Mouse (Mus musculus) MEL (cell line): ENCODE measurements around the gene Fmod. TPM values are rescaled to one million over a fixed set of nuclear protein-coding genes. Genes with fewer than 3 reads are reported as not detected.

Experiments
- DNase-seq: peaks from one replicate; pipeline ENCODE4 v3.0.0; 2011; ENCODE audit warnings: low read depth, low spot score
- H3K27ac ChIP-seq: 2 replicates; pipeline ENCODE4 v1.5.1; 2012; ENCODE audit warnings: low read depth, mild to moderate bottlenecking, control low read depth, low read length, moderate library complexity; ENCODE audit not compliant: control insufficient read depth
- H3K27me3 ChIP-seq, 2 experiments: fragments of 150-350 bp in 1 of 2; sonication (generic) in 1 of 2; 2 replicates each; pipeline ENCODE4 v1.6.1; 2012; ENCODE audit warnings: low read length in 2 of 2, mild to moderate bottlenecking in 2 of 2, improper control_type of control experiment in 1 of 2, moderate library complexity in 1 of 2; ENCODE audit not compliant: insufficient read depth in 2 of 2, control insufficient read depth in 1 of 2
- H3K36me3 ChIP-seq, 2 experiments: 2 replicates each; pipeline ENCODE4 v1.6.1; 2012 to 2014; ENCODE audit warnings: low read length in 2 of 2, improper control_type of control experiment in 1 of 2, inconsistent platforms in 1 of 2, mild to moderate bottlenecking in 1 of 2; ENCODE audit not compliant: insufficient read depth in 2 of 2, control insufficient read depth in 1 of 2
- H3K4me1 ChIP-seq, 2 experiments: fragments of 150-350 bp in 1 of 2; sonication (generic) in 1 of 2; 2 replicates each; pipeline ENCODE4 v1.6.1; 2012; ENCODE audit warnings: low read length in 2 of 2, improper control_type of control experiment in 1 of 2, mild to moderate bottlenecking in 1 of 2; ENCODE audit not compliant: insufficient read depth in 2 of 2, control insufficient read depth in 1 of 2
- H3K4me3 ChIP-seq, 2 experiments: fragments of 150-350 bp in 1 of 2; sonication (generic) in 1 of 2; 2 replicates each; pipeline ENCODE4 v1.5.1; 2012; ENCODE audit warnings: low read depth in 2 of 2, low read length in 2 of 2, mild to moderate bottlenecking in 2 of 2, moderate library complexity in 2 of 2, control low read depth in 1 of 2, improper control_type of control experiment in 1 of 2; ENCODE audit not compliant: control insufficient read depth in 1 of 2, insufficient read depth in 1 of 2
- H3K79me2 ChIP-seq: 2 replicates; pipeline ENCODE4 v1.6.1; 2012; ENCODE audit warnings: mild to moderate bottlenecking, low read length, moderate library complexity; ENCODE audit not compliant: control insufficient read depth, poor library complexity, insufficient read depth
- H3K9ac ChIP-seq: 2 replicates; pipeline ENCODE4 v1.6.1; 2012; ENCODE audit warnings: low read depth, mild to moderate bottlenecking, control low read depth, low read length, moderate library complexity; ENCODE audit not compliant: control insufficient read depth, poor library complexity, severe bottlenecking
- H3K9me3 ChIP-seq: fragments of 150-350 bp; sonication (generic); replicated peaks from 2 replicates; pipeline ENCODE4 v1.6.1; 2012; ENCODE audit warnings: mild to moderate bottlenecking, low read length, improper control_type of control experiment, moderate library complexity; ENCODE audit not compliant: insufficient read depth
- CHD1 ChIP-seq: IDR thresholded peaks from 2 replicates; pipeline ENCODE4 v1.6.1; 2012; ENCODE audit warnings: low read depth, mild to moderate bottlenecking, inconsistent platforms, low read length, improper control_type of control experiment
- CHD2 ChIP-seq: IDR thresholded peaks from 2 replicates; pipeline ENCODE4 v1.6.1; 2011; ENCODE audit warnings: low read length, improper control_type of control experiment
- CTCF ChIP-seq, 3 experiments: IDR thresholded peaks in 2 of 3; conservative IDR thresholded peaks in 1 of 3; 2 replicates each; pipeline ENCODE4 v1.5.1; 2011 to 2012; ENCODE audit warnings: low read length in 3 of 3, low read depth in 2 of 3, mild to moderate bottlenecking in 2 of 3, improper control_type of control experiment in 1 of 3, inconsistent platforms in 1 of 3, mixed read lengths in 1 of 3, moderate library complexity in 1 of 3; ENCODE audit not compliant: control insufficient read depth in 1 of 3, insufficient read depth in 1 of 3, poor library complexity in 1 of 3, severe bottlenecking in 1 of 3
- ELF1 ChIP-seq: IDR thresholded peaks from 2 replicates; pipeline ENCODE4 v1.6.1; 2014; ENCODE audit warnings: low read depth, mild to moderate bottlenecking, inconsistent platforms, low read length, improper control_type of control experiment, moderate library complexity
- ETS1 ChIP-seq: IDR thresholded peaks from 2 replicates; pipeline ENCODE4 v1.6.1; 2012; ENCODE audit warnings: low read depth, mild to moderate bottlenecking, inconsistent platforms, low read length, improper control_type of control experiment, moderate library complexity
- GATA1 ChIP-seq: IDR thresholded peaks from 2 replicates; pipeline ENCODE4 v1.6.1; 2011; ENCODE audit warnings: low read depth, low read length, improper control_type of control experiment
- KAT2A ChIP-seq: conservative IDR thresholded peaks from 2 replicates; pipeline ENCODE4 v1.6.1; 2012; ENCODE audit warnings: low read depth, low read length, improper control_type of control experiment, inconsistent platforms
- MAFK ChIP-seq: IDR thresholded peaks from 2 replicates; pipeline ENCODE4 v1.6.1; 2011; ENCODE audit warnings: low read depth, mild to moderate bottlenecking, low read length, improper control_type of control experiment, borderline replicate concordance
- MAX ChIP-seq: IDR thresholded peaks from 2 replicates; pipeline ENCODE4 v1.6.1; 2011; ENCODE audit warnings: low read length, improper control_type of control experiment
- MXI1 ChIP-seq: IDR thresholded peaks from 2 replicates; pipeline ENCODE4 v1.6.1; 2011; ENCODE audit warnings: mild to moderate bottlenecking, low read depth, low read length, improper control_type of control experiment
- MYC ChIP-seq: IDR thresholded peaks from 2 replicates; pipeline ENCODE4 v1.6.1; 2011; ENCODE audit warnings: low read depth, mild to moderate bottlenecking, low read length, improper control_type of control experiment, moderate library complexity
- NRF1 ChIP-seq: IDR thresholded peaks from 2 replicates; pipeline ENCODE4 v1.6.1; 2014; ENCODE audit warnings: low read depth, mild to moderate bottlenecking, inconsistent platforms, low read length, improper control_type of control experiment, moderate library complexity; ENCODE audit not compliant: poor library complexity, insufficient read depth, severe bottlenecking
- POLR2AphosphoS5 ChIP-seq: IDR thresholded peaks from 2 replicates; pipeline ENCODE4 v1.6.1; 2012; ENCODE audit warnings: low read depth, borderline replicate concordance, mild to moderate bottlenecking, inconsistent platforms, low read length, moderate library complexity, mixed read lengths
- RAD21 ChIP-seq: IDR thresholded peaks from 2 replicates; pipeline ENCODE4 v1.6.1; 2011; ENCODE audit warnings: mild to moderate bottlenecking, low read depth, low read length, improper control_type of control experiment
- RCOR1 ChIP-seq: IDR thresholded peaks from 2 replicates; pipeline ENCODE4 v1.6.1; 2012; ENCODE audit warnings: low read depth, mild to moderate bottlenecking, inconsistent platforms, low read length, improper control_type of control experiment
- SIN3A ChIP-seq: IDR thresholded peaks from 2 replicates; pipeline ENCODE4 v1.6.1; 2012; ENCODE audit warnings: low read length, improper control_type of control experiment, inconsistent platforms
- SMC3 ChIP-seq: IDR thresholded peaks from 2 replicates; pipeline ENCODE4 v1.6.1; 2011; ENCODE audit warnings: low read depth, low read length, improper control_type of control experiment
- TBP ChIP-seq: IDR thresholded peaks from 2 replicates; pipeline ENCODE4 v1.8.0; 2011; ENCODE audit warnings: low read depth, low read length, improper control_type of control experiment
- TCF12 ChIP-seq: IDR thresholded peaks from 2 replicates; pipeline ENCODE4 v1.6.1; 2014; ENCODE audit warnings: low read depth, mild to moderate bottlenecking, inconsistent platforms, low read length, improper control_type of control experiment, moderate library complexity
- UBTF ChIP-seq: IDR thresholded peaks from 2 replicates; pipeline ENCODE4 v1.6.1; 2012; ENCODE audit warnings: low read depth, mild to moderate bottlenecking, inconsistent platforms, low read length, improper control_type of control experiment, moderate library complexity, borderline replicate concordance; ENCODE audit not compliant: insufficient read depth
- USF1 ChIP-seq: IDR thresholded peaks from 2 replicates; pipeline ENCODE4 v1.6.1; 2014; ENCODE audit warnings: low read depth, mild to moderate bottlenecking, inconsistent platforms, low read length, improper control_type of control experiment, moderate library complexity
- ZKSCAN1 ChIP-seq: IDR thresholded peaks from 2 replicates; pipeline ENCODE4 v1.6.1; 2012; ENCODE audit warnings: low read depth, mild to moderate bottlenecking, inconsistent platforms, low read length, improper control_type of control experiment, moderate library complexity
- ZNF384 ChIP-seq: IDR thresholded peaks from 2 replicates; pipeline ENCODE4 v1.6.1; 2012; ENCODE audit warnings: low read depth, mild to moderate bottlenecking, inconsistent platforms, low read length, improper control_type of control experiment
- polyA plus RNA-seq, 2 experiments: library from polyadenylated mRNA; stranded (reverse) in 1 of 2; unstranded in 1 of 2; fragments of >175 nt in 1 of 2; fragments of >200 nt in 1 of 2; gene quantifications; 2 replicates each; pipeline versions ENCODE4 v1.2.1 to v1.2.4; 2012; ENCODE audit warnings: low replicate concordance in 2 of 2, low read depth in 1 of 2; ENCODE audit not compliant: insufficient read length in 2 of 2, insufficient read depth in 1 of 2, missing spikeins in 1 of 2
- total RNA-seq: library from RNA; depleted of rRNA; stranded (reverse); fragments of 300-350 nt; gene quantifications from 2 replicates; pipeline ENCODE4 v1.2.3, GENCODE M21; 2012

The Fmod gene
- total and polyA plus RNA-seq, 3 experiments = not detected

GRCm38 (mm10) chr1:134038336-134038735 is 1.3 kb downstream of the Fmod start:
- peaks cover 8 to 10% of the 10 kb centered on the region in 2 experiments for H3K27me3 ChIP-seq
- H3K36me3 ChIP-seq = no peaks in the 10 kb centered on the region
- no peak overlapping the region for H3K27ac ChIP-seq
- H3K4me3 ChIP-seq = no peak overlapping the region
- H3K4me1 ChIP-seq = no peaks in the 10 kb centered on the region
- no peak overlapping the region for H3K9ac ChIP-seq
- H3K79me2 ChIP-seq = no peaks in the 10 kb centered on the region
- TF ChIP-seq SMC3 (no peak), MAFK (no peak), MYC (no peak), RCOR1 (no peak), ZKSCAN1 (no peak), MAX (no peak), MXI1 (no peak), ETS1 (no peak)
- no peaks in the 10 kb centered on the region for H3K9me3 ChIP-seq
- DNase-seq = no peak

GRCm38 (mm10) chr1:134039361-134039760 is 2.3 kb downstream of the Fmod start:
- H3K36me3 ChIP-seq = no peaks in the 10 kb centered on the region
- H3K79me2 ChIP-seq = no peaks in the 10 kb centered on the region
- no peak overlapping the region for H3K27ac ChIP-seq
- H3K4me1 ChIP-seq = no peaks in the 10 kb centered on the region
- no peak overlapping the region for H3K4me3 ChIP-seq
- no peak for TF ChIP-seq USF1
- no peak for TF ChIP-seq CHD2
- no peaks in the 10 kb centered on the region for H3K9me3 ChIP-seq
- H3K27me3 ChIP-seq = peaks cover 10 to 11% of the 10 kb centered on the region in 2 experiments
- DNase-seq = no peak
- H3K9ac ChIP-seq = no peak overlapping the region

- H3K79me2 ChIP-seq = no peaks in the 10 kb centered on the region
- TF ChIP-seq RAD21 (no peak), UBTF (no peak), SIN3A (no peak), CTCF (IDR thresholded peaks at IDR 0.05 in 2 of 3, conservative IDR thresholded peaks at IDR 0.05 in 1 of 3; ENCODE audit: control insufficient read depth in 1 of 3, insufficient read depth in 1 of 3, low read depth in 2 of 3, low read length in 3 of 3, poor library complexity in 1 of 3, severe bottlenecking in 1 of 3) (no peak), POLR2AphosphoS5 (no peak), ETS1 (no peak), ZNF384 (no peak), TCF12 (no peak), SMC3 (no peak), NRF1 (no peak), CHD1 (no peak), TBP (no peak), KAT2A (no peak), MAFK (no peak), ELF1 (no peak), MAX (no peak), RCOR1 (no peak), GATA1 (no peak)
- TF ChIP-seq, all 39 proteins: peak for 0
- no peak for DNase-seq
- H3K4me1 ChIP-seq = no peaks in the 10 kb centered on the region
- H3K9me3 ChIP-seq = no peaks in the 10 kb centered on the region
- H3K9ac ChIP-seq = no peak overlapping the region
- no peak overlapping the region for H3K4me3 ChIP-seq
- H3K27me3 ChIP-seq = peaks cover 9 to 11% of the 10 kb centered on the region in 2 experiments
- H3K27ac ChIP-seq = no peak overlapping the region
- H3K36me3 ChIP-seq = no peaks in the 10 kb centered on the region
These were observed 4.8 kb downstream of the Fmod start for GRCm38 (mm10) chr1:134041900-134042299.
